Mouse (Mus musculus): Measurements from ENCODE around the gene Gm17455.
A peak's percentile ranks its signal among the peaks of the same experiment; 100 is the strongest.

Gm17455 gene

GRCm38 (mm10) chr10:60399449-60399848, at the start of gene Gm17455:
TSS of gene Gm17455 (plus strand) at chr10:60399726.
- DNase-seq (ENCODE audit: low read depth, low spot score), result no peak

GRCm38 (mm10) chr10:60350077-60350804, 49.3 kb upstream of the Gm17455 start:
- DNase-seq (ENCODE audit: low read depth, low spot score), result no peak

- peak; percentile 63 for DNase-seq (ENCODE audit: low read depth, low spot score)
Measured at GRCm38 (mm10) chr10:60350805-60351167, 48.7 kb upstream of the Gm17455 start.

DNA sequence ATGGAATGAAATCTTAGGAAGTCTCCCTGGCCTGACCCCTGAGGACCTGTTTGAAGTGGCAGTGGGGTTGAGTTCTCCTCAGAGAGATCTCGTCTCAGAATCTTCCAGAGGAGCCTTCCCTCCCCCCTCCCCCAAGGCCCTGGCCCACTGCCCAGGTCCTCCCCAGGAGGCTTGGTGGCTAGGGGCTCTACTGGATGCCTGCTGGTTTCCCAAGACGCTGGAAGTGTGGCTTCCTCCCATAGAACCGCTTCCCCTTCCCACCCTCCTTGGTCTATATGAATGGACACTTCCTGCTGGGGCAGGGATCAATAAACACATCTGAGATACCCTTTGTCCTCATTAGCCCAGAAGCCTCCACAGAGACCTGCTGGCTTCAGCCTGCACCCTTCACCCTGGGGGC, 48.3 kb upstream of the Gm17455 start:
- no peak for DNase-seq (ENCODE audit: low read depth, low spot score)

GRCm38 (mm10) chr10:60351761-60352455, 47.6 kb upstream of the Gm17455 start:
- peak; percentile 43 for DNase-seq (ENCODE audit: low read depth, low spot score)

- no peak for DNase-seq (ENCODE audit: low read depth, low spot score)
Measured at GRCm38 (mm10) chr10:60353241-60354002, 46.1 kb upstream of the Gm17455 start.

DNA sequence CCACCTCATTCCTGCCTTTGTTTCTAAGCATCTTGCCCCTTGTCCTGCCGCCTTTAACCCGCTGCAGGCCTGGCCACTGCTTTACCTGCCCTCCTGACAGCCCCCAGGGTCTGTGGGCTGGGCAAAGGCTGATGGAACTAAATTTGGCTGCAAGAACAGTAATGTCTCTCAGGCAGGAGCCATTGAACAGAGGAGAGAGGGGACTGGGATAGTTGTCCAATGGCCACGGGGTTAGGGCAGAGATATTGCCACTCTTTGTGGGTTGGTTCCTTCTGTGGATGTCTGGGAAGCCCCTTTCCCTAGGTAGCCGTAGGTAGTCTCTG, 45.6 kb upstream of the Gm17455 start:
- no peak for DNase-seq (ENCODE audit: low read depth, low spot score)

DNA sequence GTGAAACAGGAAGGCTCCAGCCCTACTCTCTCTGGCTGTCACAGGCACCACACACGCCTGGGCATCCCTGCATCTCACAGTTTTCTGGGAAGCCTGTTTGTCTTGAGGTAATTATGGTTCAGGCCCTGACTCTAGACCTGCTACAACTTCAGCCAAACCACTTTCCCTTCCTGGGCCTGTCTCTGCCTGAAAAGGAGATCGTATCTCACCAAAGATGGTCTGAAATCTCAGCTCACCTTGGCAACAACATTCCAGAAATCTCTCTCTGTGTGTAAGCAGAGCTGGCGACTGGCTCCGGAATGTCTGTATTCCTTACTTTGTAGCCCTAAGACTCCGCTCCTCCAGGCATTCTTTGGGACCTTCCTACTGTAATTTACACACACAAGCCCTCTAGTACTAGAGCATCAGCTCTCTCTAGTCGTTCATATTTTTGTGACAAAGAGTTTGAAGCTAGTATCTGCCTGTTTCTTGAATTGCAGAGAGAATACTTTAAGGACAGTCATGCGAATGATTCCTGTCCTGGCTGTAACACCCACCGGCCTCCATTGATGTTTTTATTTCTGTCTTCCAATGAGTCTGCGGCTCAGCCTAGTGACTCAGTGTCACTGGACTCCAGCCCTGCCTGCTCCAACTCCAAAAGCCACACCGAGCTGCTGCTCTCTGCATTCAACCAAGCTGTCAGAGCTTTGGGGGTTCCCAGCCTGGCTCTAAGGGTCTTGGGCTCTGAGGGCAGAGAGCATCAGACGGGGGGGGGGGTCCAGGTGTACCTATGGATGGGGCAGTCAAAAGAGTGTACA, 44.4 kb upstream of the Gm17455 start:
- DNase-seq (ENCODE audit: low read depth, low spot score), result no peak

DNA sequence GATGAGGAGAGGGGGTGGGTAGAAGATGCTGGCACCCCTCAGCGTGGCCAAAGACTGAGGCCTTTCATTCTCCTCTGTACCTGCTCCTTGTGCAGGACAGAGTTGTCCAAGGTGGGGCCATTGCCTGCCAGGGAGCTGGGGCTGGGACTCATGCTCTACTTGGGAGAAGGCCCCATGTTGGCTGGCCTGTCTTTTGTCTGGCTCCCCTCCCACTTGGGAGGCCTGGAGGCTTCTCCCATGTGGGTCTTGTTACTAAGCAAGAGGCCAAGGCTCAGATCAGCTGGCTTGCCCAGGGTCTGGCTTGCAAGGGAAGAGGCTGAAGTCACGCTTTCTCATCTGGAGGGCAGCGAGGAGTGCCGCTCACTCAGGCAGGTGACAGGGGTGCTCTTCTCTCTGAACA, 42.1 kb upstream of the Gm17455 start:
- DNase-seq (ENCODE audit: low read depth, low spot score), result no peak

- no peak for DNase-seq (ENCODE audit: low read depth, low spot score)
Measured at GRCm38 (mm10) chr10:60357901-60358300, 41.6 kb upstream of the Gm17455 start.

DNA sequence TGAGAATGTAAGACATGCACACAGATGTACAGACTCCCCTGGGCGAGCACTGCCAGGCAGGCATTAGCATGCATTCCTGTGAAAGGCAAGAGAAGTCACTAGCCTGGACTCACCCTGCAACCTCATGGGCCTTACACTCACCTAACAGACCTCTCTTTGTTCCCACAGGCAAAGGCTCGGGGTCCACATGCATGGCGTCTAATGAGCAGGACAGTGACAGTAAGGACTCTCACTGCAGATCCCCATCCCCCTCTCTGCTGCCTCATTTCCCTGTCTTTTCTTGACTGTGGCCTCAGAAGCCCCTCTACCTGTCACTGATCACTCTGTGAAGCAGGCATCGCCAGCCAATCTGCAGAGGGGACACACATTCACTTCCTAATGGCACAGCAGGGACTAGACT, 40.8 kb upstream of the Gm17455 start:
- DNase-seq (ENCODE audit: low read depth, low spot score), result no peak

GRCm38 (mm10) chr10:60361615-60362309, 37.8 kb upstream of the Gm17455 start:
- DNase-seq (ENCODE audit: low read depth, low spot score), result no peak

DNA sequence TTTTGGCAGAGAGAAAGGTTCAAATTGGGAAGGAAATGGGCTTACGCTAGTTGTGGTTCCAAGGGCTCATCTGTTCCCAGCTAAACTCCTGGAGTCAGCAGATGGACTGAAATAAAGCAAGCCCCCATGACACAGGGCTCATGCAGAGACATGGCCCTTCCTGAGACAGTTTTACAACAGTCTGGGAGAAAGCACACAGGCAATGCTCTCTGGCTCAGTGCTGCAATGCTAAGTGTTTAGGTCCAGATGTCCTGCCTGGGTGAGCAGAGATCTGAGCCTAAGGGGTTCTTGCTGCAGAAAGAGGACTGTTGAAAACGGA, 37.3 kb upstream of the Gm17455 start:
- DNase-seq (ENCODE audit: low read depth, low spot score), result no peak

DNA sequence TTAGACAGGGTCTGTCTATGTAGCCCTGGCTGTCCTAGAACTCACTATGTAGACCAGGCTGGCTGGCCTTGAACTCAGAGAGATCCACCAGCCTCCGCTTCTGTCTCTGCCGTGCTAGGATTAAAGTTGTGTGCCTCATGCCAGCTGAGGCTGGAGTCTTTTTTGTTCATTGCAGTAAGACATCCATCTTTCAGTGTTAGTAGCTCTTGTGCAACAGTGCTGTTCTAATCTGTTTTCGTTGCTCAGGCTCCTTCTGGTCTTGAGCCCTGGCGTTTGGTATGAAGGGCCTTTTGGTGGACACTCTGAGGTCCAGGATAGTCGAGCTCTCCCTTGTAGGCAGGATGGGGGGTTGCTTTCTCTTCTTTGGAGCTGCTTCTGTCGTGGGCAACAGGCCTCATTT, 36.1 kb upstream of the Gm17455 start:
- no peak for DNase-seq (ENCODE audit: low read depth, low spot score)

DNA sequence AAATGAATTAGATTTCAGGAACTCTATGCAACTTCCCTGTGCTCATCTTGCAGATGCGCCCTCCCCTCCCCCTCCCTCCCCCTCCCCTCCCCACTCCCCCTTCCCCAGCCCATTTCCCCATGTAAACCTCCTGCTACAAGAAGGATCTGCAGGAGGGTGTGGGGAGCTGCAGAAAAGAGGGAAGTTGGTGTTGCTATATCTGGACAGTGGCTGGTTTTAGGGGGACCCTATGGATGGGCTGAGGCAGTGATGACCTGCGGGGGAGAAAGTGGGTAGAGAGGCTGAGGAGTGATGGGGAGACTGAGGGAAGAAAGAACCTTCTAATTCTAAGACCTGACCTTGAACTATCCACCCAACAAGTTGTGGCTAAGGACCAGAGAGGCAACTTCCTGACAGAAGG, 32.4 kb upstream of the Gm17455 start:
- DNase-seq (ENCODE audit: low read depth, low spot score), result no peak

DNA sequence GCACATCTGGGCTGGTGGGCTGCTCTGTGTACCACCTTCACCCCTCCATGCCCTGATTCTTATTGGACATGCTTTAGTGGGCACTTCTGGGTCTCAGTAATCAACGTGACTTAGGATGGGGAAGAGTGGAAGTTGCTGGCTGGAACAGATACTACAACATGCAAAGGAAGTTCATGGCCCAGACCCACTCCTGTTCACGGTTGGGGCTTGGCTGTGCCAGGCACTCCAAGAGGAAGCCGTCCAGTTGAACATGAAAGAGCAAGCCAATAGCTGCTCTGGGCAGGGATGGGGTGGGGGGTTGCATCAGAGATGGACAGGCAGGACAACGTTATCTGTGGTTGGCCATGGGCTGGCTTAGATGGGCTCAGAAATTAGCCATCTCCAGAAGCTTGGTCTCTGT, 31.6 kb upstream of the Gm17455 start:
- no peak for DNase-seq (ENCODE audit: low read depth, low spot score)

- no peak for DNase-seq (ENCODE audit: low read depth, low spot score)
Measured at GRCm38 (mm10) chr10:60369405-60369804, 30.1 kb upstream of the Gm17455 start.

GRCm38 (mm10) chr10:60370098-60370497, 29.4 kb upstream of the Gm17455 start:
- DNase-seq (ENCODE audit: low read depth, low spot score), result no peak

GRCm38 (mm10) chr10:60370601-60371061, 28.9 kb upstream of the Gm17455 start:
- DNase-seq (ENCODE audit: low read depth, low spot score), result no peak

GRCm38 (mm10) chr10:60371596-60372386, 27.7 kb upstream of the Gm17455 start:
- DNase-seq (ENCODE audit: low read depth, low spot score), result no peak

DNA sequence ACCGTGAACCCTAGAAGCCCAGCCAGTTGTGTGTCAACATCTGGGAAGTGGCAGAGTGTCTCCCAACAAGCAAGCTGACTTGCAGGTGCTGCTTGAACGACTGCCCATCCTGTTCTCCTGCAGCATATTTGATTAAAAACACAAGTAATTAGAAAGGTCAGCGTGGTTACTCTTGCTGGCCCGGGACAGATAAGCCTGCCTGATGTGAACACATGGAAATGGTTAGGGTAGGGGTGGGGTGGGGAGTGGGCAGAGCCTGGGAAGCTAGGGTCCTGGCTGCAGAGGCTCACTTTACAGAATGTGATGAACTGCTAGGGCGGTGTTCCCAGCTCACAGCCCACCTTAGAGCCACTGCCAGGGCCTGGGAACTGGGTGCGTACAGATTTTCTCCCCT, 26.0 kb upstream of the Gm17455 start:
- DNase-seq (ENCODE audit: low read depth, low spot score), result no peak

Data from embryo, embryonic 11.5 days (tissue).